Mouse (Mus musculus) liver, adult 2 months (tissue): ENCODE data around the gene Mstn.

ENCODE experiments used
- CTCF ChIP-seq: fragments of 200-500 bp; IDR thresholded peaks from 2 replicates; pipeline ENCODE4 v1.5.1; 2011; ENCODE audit warnings: low read depth, low read length, control low read depth
- POLR2A ChIP-seq: fragments of 200-500 bp; IDR thresholded peaks from 2 replicates; pipeline ENCODE4 v1.6.1; 2011; ENCODE audit warnings: low read length, control low read depth; ENCODE audit not compliant: insufficient read depth; ENCODE audit errors: extremely low read depth

DNA sequence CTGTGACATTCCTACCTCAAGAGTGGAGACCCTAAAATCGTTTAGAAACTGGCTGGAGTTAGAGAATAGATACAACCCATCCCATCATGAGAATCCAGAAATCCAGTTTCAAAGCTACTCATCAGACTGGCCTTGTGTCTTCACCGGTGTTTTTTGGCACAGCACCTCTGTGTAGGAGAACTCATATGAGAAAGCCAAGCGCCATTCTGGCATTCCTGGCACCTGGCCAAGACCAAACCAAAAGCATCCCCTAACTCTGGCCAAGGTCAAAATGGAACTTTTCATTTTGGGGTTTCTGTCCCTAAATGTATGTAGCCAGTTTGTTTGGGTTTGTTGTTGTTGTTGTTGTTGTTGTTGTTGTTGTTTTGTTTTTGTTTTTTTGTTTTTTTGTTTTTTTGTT, 15.2 kb downstream of the Mstn start:
- no peak for TF ChIP-seq POLR2A
- TF ChIP-seq CTCF, result no peak
